Mouse (Mus musculus) CH12F3 (cell line): ENCODE measurements around the gene Crybg1.
"Not testable (repeated sequence)": the region's sequence is repeated elsewhere in the genome, so short reads cannot be mapped to it uniquely, and the experiment has no call there.

Source experiments
- in situ Hi-C: fragments of 300-500 bp; cut with MboI; formaldehyde crosslinking; loops from 2 replicates; pipeline ENCODE4 v1.14.3; 2020; ENCODE audit warnings: low sequenced_read_pairs

Crybg1 gene

GRCm38 (mm10) chr10:44008808-44009207 is 139.8 kb downstream of the Crybg1 start:
- in situ Hi-C loops: no loop called here

- in situ Hi-C loops: no loop called here
Measured at GRCm38 (mm10) chr10:44006815-44007214, 141.8 kb downstream of the Crybg1 start.

- in situ Hi-C loops: no loop called here
Measured at GRCm38 (mm10) chr10:44005677-44006641, 142.7 kb downstream of the Crybg1 start.

- in situ Hi-C loops: no loop called here
Measured at GRCm38 (mm10) chr10:44004221-44004751, 144.4 kb downstream of the Crybg1 start.

- in situ Hi-C loops: no loop called here
Measured at GRCm38 (mm10) chr10:44003551-44004151, 145.0 kb downstream of the Crybg1 start.

- in situ Hi-C loops: no loop called here
Measured at GRCm38 (mm10) chr10:44002995-44003524, 145.6 kb downstream of the Crybg1 start.

- in situ Hi-C loops: no loop called here
Measured at GRCm38 (mm10) chr10:44002004-44002940, 146.4 kb downstream of the Crybg1 start.

- in situ Hi-C loops: no loop called here
Measured at GRCm38 (mm10) chr10:44000156-44000865, 148.3 kb downstream of the Crybg1 start.

GRCm38 (mm10) chr10:43998503-43999082 is 150.1 kb downstream of the Crybg1 start:
- in situ Hi-C loops: no loop called here

GRCm38 (mm10) chr10:43998023-43998422 is 150.6 kb downstream of the Crybg1 start:
- in situ Hi-C loops: no loop called here

- in situ Hi-C loops: no loop called here
Measured at GRCm38 (mm10) chr10:43997276-43997675, 151.4 kb downstream of the Crybg1 start.

- in situ Hi-C loops: no loop called here
Measured at GRCm38 (mm10) chr10:43995858-43996650, 152.6 kb downstream of the Crybg1 start.

GRCm38 (mm10) chr10:43993198-43993597 is 155.5 kb downstream of the Crybg1 start:
- in situ Hi-C loops: no loop called here

GRCm38 (mm10) chr10:43992506-43992905 is 156.1 kb downstream of the Crybg1 start:
- in situ Hi-C loops: no loop called here

- in situ Hi-C loops: no loop called here
Measured at GRCm38 (mm10) chr10:43991268-43991667, 157.4 kb downstream of the Crybg1 start.

GRCm38 (mm10) chr10:43983866-43984265 is 164.8 kb downstream of the Crybg1 start:
- in situ Hi-C loops: no loop called here

- in situ Hi-C loops: no loop called here
Measured at GRCm38 (mm10) chr10:43983241-43983640, 165.4 kb downstream of the Crybg1 start.

- in situ Hi-C loops: no loop called here
Measured at GRCm38 (mm10) chr10:43982470-43982869, 166.2 kb downstream of the Crybg1 start.

GRCm38 (mm10) chr10:43980742-43981141 is 167.9 kb downstream of the Crybg1 start:
- in situ Hi-C loops: not testable (repeated sequence)
